Mouse (Mus musculus): ENCODE data around the gene Art3.

Gene Art3

DNA sequence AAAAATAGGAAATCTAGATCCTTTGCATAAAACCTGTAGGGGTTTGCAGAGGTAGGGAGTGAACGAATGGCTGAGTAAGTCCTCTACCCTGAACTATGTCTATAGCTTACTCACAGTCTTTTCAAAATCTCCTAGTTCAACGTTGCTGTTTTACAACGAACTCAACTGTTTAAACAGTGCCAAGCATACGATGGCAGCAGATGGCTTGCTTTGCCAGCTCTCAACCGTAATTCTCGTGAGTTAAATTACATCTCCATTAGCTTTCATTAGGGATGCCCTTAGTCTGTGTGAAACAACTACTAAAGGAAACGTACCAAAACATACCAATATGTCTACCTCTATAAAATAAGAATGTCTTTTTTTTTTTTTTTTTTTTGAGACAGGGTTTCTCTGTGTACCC lies 100.0 kb downstream of the Art3 start:
- DNase-seq: no peak

- DNase-seq: no peak
Observed at GRCm38 (mm10) chr5:92434070-92434469, 102.4 kb downstream of the Art3 start.

DNA sequence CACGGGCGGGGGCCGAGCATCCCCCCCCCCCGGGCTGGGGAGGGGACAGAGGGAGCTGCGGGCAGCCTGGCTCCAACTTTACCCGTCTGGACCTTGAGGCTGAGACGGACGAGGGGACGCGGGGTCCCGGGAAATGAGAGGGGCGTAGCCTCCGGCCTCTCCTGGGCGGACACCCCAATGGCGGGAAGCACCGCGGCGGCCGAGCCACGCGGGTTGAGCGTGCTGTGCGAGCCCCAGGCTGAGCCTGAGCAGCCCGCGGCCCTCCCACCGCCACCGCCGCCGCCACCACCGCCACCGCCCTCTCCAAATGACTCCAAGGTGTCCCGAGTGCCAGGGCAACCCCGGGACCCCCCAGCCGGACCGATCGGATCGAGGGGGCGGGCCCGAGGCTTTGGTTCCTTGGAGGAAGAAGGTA lies 103.0 kb downstream of the Art3 start:
- peak in 1 of 2 experiments; percentile 32 for DNase-seq

DNA sequence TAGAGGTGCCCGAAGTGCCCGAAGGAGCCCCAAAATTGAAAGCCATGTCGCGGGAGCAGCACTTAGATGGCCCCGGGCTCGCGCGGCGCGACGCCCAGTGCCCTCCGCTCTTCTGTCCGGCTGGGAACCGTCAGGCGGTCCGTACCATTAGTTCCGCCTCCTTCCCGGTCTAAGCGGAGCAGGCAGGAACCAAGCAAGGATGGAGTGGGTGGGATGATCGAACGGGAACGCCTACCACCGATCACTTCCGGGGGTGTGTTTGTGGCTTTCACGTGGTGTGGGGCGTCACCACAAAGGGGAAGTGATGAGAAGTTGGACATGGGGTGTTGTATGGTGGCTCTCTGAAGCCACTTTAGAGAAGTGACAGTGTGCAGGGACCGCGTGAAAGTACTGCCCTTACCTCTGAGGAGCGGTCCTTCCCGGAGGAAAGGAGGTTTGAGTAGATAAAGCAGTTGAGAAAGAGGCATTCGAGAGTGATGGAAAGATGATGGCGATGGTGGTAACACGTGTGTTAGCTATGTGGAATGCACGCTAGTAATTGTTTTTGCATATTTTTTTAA lies 103.5 kb downstream of the Art3 start, which contains the start of gene Nup54:
Gene Nup54, minus strand, starts transcription at position 195 of the 560 bp plus-strand sequence.
- DNase-seq: peak; percentile 94 to 97

GRCm38 (mm10) chr5:92438540-92438939 lies 106.9 kb downstream of the Art3 start:
- no peak for DNase-seq

- peak in 1 of 2 experiments; percentile 53 for DNase-seq
Observed at GRCm38 (mm10) chr5:92441494-92441893, 109.9 kb downstream of the Art3 start.

DNA sequence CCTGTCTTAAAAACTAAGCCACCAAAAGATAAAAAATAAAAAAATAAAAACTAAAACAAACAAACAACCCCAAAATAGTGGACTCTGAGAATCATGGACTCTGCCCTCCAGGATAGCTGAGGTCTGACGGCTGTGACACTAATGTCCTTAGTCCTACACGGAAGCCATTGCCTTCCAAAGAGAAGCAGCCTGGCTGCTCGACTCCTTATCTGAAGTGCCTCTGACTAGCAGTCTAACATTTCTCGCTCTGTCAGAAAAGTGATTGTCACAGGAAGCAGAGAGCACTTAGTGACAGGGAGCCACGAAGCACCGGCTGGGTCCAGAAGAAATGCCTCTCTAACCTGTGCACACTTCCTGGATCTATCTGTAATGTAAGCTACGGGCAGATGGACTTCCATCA lies 111.3 kb downstream of the Art3 start:
- no peak for DNase-seq

GRCm38 (mm10) chr5:92445016-92445415 lies 113.4 kb downstream of the Art3 start:
- no peak for DNase-seq

- DNase-seq: no peak
Observed at GRCm38 (mm10) chr5:92446736-92447135, 115.1 kb downstream of the Art3 start.

DNA sequence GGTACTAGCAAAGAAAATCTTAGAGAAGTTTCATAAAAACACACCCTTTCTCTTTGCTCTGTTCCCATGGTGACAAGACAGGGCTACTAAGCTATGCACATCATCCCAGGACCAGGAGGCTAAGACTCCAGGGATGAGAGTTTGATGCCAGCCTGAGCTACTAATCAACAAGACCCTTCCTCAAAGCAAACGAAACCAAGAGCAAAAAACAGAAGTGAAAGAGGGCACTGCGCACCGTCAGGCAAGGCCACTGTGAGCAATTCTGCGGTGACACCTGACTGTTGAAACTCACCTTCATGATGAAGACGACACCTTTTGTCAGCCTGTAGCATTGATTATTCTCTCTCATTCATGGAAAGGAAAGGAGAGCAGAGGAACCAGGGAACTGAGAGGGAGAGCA lies 121.2 kb downstream of the Art3 start:
- no peak for DNase-seq

DNA sequence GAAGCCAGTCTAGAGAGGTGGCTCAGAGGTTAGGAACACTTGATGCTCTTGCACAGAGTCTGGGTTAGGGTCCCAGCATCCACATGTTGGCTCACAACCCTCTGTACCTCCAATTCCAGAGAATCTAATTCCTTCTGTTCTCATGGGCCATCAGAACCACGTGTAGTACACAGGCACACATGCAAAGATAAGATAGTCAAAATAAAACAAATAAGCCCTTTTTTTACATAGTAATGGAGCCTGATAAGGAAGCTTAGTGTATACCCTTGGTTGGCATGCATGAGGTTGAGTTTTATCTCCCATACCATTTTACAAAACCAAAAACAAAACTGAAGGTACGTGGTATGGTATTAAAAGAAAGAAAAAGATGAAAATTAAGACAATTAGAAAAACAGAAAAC lies 125.8 kb downstream of the Art3 start:
- DNase-seq: no peak

DNA sequence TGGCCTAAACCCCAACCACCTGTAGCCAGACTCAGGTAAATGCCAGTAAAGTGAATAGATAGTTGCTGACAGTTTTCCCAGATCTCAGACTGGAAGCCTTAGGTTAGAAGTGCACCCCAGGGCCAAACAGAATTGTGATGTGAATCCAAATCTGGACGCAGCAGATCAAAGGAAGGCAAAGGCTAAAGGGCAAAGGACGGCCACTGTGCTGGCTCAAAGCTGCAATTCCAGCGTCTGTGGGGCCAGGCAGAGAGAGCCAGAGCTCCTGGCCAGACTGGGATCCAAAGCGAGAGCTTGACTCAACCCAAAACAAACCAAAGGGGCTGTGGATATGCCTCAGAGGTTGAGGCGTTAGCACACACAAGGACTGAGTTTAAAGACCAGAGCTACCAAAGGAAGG lies 127.1 kb downstream of the Art3 start:
- DNase-seq: no peak

GRCm38 (mm10) chr5:92461321-92461720 lies 129.7 kb downstream of the Art3 start:
- DNase-seq: peak; percentile 79 to 83

All from kidney, postnatal 25 days (tissue).